Mouse (Mus musculus) heart, embryonic 13.5 days (tissue): ENCODE results near the gene Msl2. TPM values are rescaled to one million over a fixed set of nuclear protein-coding genes. Genes with fewer than 3 reads are reported as not detected.

Experiments used
- polyA plus RNA-seq: library from polyadenylated mRNA; unstranded; fragments of >200 nt; fragmentation: Nextera tagmentation; extraction: Ambion mirVana; gene quantifications from 2 replicates; pipeline ENCODE4 v1.2.1, GENCODE M21; 2015

Gene Msl2
- polyA plus RNA-seq, 1 experiment from 2014 or later, result 2.6 TPM

Other genes with a start within 250 kb of the Msl2 start
- 20.3 and 23.2 TPM in 2 replicates for gene Pccb, start 39.2 kb upstream of the Msl2 start, polyA plus RNA-seq
- 62.3 and 67.1 TPM in 2 replicates for gene Ppp2r3a, start 177.7 kb downstream of the Msl2 start, polyA plus RNA-seq